Mouse (Mus musculus) forebrain, embryonic 16.5 days (tissue): ENCODE results near the gene Dnah10. TPM values are rescaled to one million over a fixed set of nuclear protein-coding genes. Genes with fewer than 3 reads are reported as not detected.

Experiments used
- ATAC-seq: fragments of 200-750 bp; cut with Nextera tagmentation; 2 replicates; pipeline ENCODE4 v1.8.0; 2017; ENCODE audit warnings: mild to moderate bottlenecking, moderate library complexity
- H3K27ac ChIP-seq: fragments of 300-500 bp; sonication (generic); 2 replicates; pipeline ENCODE4 v1.5.1; 2014; ENCODE audit warnings: low read length, control low read depth
- H3K27me3 ChIP-seq: fragments of 300-500 bp; sonication (generic); replicated peaks from 2 replicates; pipeline ENCODE4 v1.6.1; 2014; ENCODE audit warnings: low read length; ENCODE audit not compliant: control insufficient read depth, insufficient read depth
- H3K36me3 ChIP-seq: fragments of 300-500 bp; sonication (generic); 2 replicates; pipeline ENCODE4 v1.6.1; 2014; ENCODE audit not compliant: control insufficient read depth, insufficient read depth
- H3K4me1 ChIP-seq: fragments of 300-500 bp; sonication (generic); replicated peaks from 2 replicates; pipeline ENCODE4 v1.6.1; 2014; ENCODE audit warnings: low read length; ENCODE audit not compliant: control insufficient read depth, insufficient read depth
- H3K4me2 ChIP-seq: fragments of 300-500 bp; sonication (generic); 2 replicates; pipeline ENCODE4 v1.6.1; 2014; ENCODE audit warnings: mild to moderate bottlenecking, low read length, control low read depth
- H3K4me3 ChIP-seq: fragments of 300-500 bp; sonication (generic); replicated peaks from 2 replicates; pipeline ENCODE4 v1.5.1; 2014; ENCODE audit warnings: mild to moderate bottlenecking, low read length, control low read depth
- H3K9ac ChIP-seq: fragments of 300-500 bp; sonication (generic); replicated peaks from 2 replicates; pipeline ENCODE4 v1.6.1; 2014; ENCODE audit warnings: low read depth, low read length, control low read depth
- H3K9me3 ChIP-seq: fragments of 300-500 bp; sonication (generic); 2 replicates; pipeline ENCODE4 v1.6.1; 2016; ENCODE audit warnings: low read length; ENCODE audit not compliant: control insufficient read depth
- WGBS: fragments of 180-500 bp; shearing (Covaris S2); extraction: QIAGEN DNeasy Blood & Tissue Kit; methylation state at CpG from one replicate; pipeline ENCODE4 v1.1.7; 2014; 5-methylcytosine and 5-hydroxymethylcytosine counted together
- polyA plus RNA-seq: library from polyadenylated mRNA; unstranded; fragments of >200 nt; fragmentation: Nextera tagmentation; extraction: Ambion mirVana; gene quantifications from 2 replicates; pipeline ENCODE4 v1.2.1, GENCODE M21; 2015

The Dnah10 gene
- polyA plus RNA-seq, 1 experiment from 2014 or later: 0.22 TPM

DNA sequence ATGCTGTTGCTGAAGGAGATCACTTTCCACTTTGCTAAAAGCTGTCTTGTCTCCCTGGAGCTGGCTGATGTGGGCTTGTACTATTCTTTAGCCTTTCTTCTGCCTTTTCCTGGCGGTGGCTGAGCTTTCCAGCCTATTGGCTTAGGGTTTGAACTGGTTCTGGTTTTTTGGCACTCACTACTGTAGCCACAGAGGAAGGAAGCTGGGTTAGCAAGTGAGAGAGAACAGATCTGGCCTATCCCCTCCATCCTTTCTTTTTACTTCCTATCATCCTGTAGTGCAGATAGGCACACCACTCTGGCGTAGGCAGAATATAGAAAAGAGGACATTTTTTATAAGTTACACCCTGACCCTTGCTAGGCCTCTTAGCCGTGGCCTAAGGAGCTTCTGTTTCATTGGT, 148.2 kb downstream of the Dnah10 start:
- Histone ChIP-seq H3K36me3 (no peaks in the 10 kb centered on the region), H3K4me1 (peaks cover 14% of the 10 kb centered on the region), H3K27ac (no peak overlapping the region), H3K4me3 (no peak overlapping the region), H3K9me3 (no peaks in the 10 kb centered on the region), H3K4me2 (no peak overlapping the region), H3K9ac (no peak overlapping the region), H3K27me3 (no peaks in the 10 kb centered on the region)
- ATAC-seq: no peak
- 85% methylated on average over 3 of the region's 3 CpGs for WGBS

DNA sequence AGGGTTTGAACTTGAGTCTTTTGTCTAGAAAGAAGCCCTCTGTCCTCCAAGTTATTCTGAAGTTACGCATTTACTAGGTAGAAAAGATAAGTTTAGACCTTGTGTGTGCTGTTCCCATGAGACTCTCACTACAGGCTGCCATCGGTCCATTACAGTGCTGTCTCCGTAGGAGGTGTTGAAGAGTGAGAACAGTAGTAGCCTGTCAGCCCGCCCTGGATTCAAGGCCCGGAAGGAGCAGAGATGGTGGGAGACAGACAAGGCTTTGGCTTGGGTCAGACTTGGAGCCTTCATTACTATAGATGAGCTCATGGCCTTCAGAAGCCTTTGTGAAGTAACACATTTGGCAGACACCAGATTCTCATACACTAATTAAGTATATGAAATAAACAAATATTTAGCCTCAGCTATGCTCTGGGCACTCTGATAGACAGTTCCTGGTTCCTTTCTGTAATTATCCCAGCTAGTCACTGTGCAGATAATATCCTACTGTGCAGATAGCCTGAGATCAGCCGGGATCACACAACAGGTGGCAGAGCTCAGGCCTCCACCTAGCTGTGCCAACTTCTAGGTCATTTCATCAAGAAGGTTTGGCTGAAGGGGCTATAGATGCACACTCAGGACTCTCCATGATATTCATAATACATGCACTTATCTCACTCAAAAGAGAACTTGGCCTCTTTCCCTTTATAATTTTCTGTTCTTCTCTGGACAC, 149.2 kb downstream of the Dnah10 start:
- H3K9ac ChIP-seq: no peak overlapping the region
- H3K4me3 ChIP-seq: no peak overlapping the region
- no peak overlapping the region for H3K4me2 ChIP-seq
- no peaks in the 10 kb centered on the region for H3K36me3 ChIP-seq
- H3K27me3 ChIP-seq: no peaks in the 10 kb centered on the region
- peaks cover 11% of the 10 kb centered on the region for H3K4me1 ChIP-seq
- WGBS: 85% methylated on average over 6 of the region's 6 CpGs
- no peaks in the 10 kb centered on the region for H3K9me3 ChIP-seq
- H3K27ac ChIP-seq: no peak overlapping the region
- ATAC-seq: no peak

DNA sequence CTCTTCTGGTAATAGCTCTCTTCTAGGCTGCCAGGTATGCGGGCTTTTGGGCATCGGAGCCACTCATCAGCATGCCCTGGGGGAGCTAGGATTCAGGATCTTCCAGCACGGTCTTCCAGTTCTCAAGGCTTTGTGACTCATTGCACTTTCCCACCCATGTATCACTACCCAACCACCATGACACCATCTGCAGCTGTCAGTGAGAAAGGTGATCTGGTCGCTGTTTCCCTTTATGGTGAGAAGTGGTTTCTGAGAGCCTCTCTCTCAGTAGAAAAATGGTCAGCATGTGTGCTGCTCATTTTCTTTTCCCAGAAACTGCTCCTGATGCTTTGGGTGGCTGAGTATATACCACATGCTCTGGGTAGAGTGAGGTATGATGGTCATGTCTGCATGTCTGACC, 154.4 kb downstream of the Dnah10 start:
- Histone ChIP-seq H3K9ac (no peak overlapping the region), H3K27ac (no peak overlapping the region), H3K9me3 (no peaks in the 10 kb centered on the region), H3K4me3 (no peak overlapping the region), H3K4me2 (no peak overlapping the region), H3K4me1 (peaks cover 8% of the 10 kb centered on the region), H3K36me3 (no peaks in the 10 kb centered on the region), H3K27me3 (no peaks in the 10 kb centered on the region)
- WGBS: 90% methylated on average over 4 of the region's 4 CpGs
- no peak for ATAC-seq

DNA sequence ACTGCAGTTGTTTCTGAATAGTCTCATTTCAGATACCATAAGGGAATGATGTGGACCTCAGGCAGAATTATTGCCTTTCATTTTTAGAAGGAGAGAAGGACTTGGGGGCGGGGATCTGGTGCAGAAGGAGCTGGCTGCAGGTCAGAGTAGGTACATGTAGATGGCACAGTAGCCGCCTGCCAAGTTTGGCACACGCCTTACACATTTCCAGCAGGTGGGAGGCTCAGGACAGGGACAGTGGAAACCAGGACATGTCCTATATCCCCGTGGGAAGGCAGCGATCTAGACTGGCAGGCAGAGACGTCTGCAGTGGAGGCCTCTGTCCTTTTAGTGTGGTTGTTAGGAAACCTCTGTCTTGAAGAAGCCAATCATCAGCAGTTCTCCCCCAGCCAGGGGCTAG, 154.9 kb downstream of the Dnah10 start:
- H3K36me3 ChIP-seq: peaks cover under 1% of the 10 kb centered on the region; the same call in 1 of the 2 replicates
- WGBS: 87% methylated on average over 6 of the region's 6 CpGs
- no peaks in the 10 kb centered on the region for H3K27me3 ChIP-seq
- no peak for ATAC-seq
- no peak overlapping the region for H3K4me2 ChIP-seq
- H3K4me3 ChIP-seq: no peak overlapping the region
- peaks cover 9% of the 10 kb centered on the region for H3K4me1 ChIP-seq
- no peak overlapping the region for H3K9ac ChIP-seq
- H3K27ac ChIP-seq: no peak overlapping the region
- no peaks in the 10 kb centered on the region for H3K9me3 ChIP-seq

DNA sequence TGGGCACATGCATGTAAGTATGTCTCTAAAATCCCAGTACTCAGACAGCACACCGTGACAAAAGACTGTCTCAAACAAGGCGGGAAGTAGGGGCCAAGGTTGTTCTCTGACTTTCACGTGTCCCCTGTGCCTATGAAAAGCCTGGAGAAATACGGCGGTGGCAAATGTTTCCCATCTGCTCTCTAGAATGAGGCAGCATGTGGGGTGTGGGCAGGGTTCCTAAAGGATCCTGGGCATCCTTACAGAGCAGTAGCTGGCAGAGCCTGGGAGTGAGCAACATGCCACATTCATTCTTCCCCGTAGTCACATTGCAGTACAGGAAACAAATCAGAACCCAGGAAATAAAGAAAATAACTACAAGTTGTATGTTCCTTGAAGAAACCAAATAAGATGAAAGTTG, 159.0 kb downstream of the Dnah10 start:
- ATAC-seq: peak; percentile 66
- H3K4me2 ChIP-seq: no peak overlapping the region
- H3K36me3 ChIP-seq: peaks cover 27% of the 10 kb centered on the region
- H3K27me3 ChIP-seq: no peaks in the 10 kb centered on the region
- 64% methylated on average over 6 of the region's 6 CpGs for WGBS
- peaks cover 9% of the 10 kb centered on the region for H3K4me1 ChIP-seq
- no peaks in the 10 kb centered on the region for H3K9me3 ChIP-seq
- peak overlapping the region; percentile 66 for H3K27ac ChIP-seq
- no peak overlapping the region for H3K4me3 ChIP-seq
- H3K9ac ChIP-seq: no peak overlapping the region

Other genes starting within 250 kb of the Dnah10 start
- gene Rilpl2, start 246.7 kb upstream of the Dnah10 start, polyA plus RNA-seq: 26.4 and 28.0 TPM in 2 replicates
- gene Snrnp35, start 242.0 kb upstream of the Dnah10 start, polyA plus RNA-seq: 21.8 and 25.1 TPM in 2 replicates
- 9.7 and 11.8 TPM in 2 replicates for gene Rilpl1, start 193.7 kb upstream of the Dnah10 start, polyA plus RNA-seq
- 397 and 404 TPM in 2 replicates for gene Tmed2, start 184.4 kb upstream of the Dnah10 start, polyA plus RNA-seq
- 21.9 and 30.5 TPM in 2 replicates for gene Ddx55, start 172.2 kb upstream of the Dnah10 start, polyA plus RNA-seq
- 71.1 and 80.1 TPM in 2 replicates for gene Eif2b1, start 146.0 kb upstream of the Dnah10 start, polyA plus RNA-seq
- 49.3 and 59.1 TPM in 2 replicates for gene Gtf2h3, start 145.9 kb upstream of the Dnah10 start, polyA plus RNA-seq
- gene Atp6v0a2, start 96.5 kb upstream of the Dnah10 start, polyA plus RNA-seq: 40.0 and 43.7 TPM in 2 replicates
- gene Ccdc92, start 137.3 kb downstream of the Dnah10 start, polyA plus RNA-seq: 33.1 and 35.0 TPM in 2 replicates
- 92.7 and 94.8 TPM in 2 replicates for gene Zfp664, start 137.6 kb downstream of the Dnah10 start, polyA plus RNA-seq